Mouse (Mus musculus): Measurements from ENCODE around the gene Rtp1.

Rtp1 gene
- long read RNA-seq, experiment 1: 0 reads
- long read RNA-seq, experiment 2: 0 reads

DNA sequence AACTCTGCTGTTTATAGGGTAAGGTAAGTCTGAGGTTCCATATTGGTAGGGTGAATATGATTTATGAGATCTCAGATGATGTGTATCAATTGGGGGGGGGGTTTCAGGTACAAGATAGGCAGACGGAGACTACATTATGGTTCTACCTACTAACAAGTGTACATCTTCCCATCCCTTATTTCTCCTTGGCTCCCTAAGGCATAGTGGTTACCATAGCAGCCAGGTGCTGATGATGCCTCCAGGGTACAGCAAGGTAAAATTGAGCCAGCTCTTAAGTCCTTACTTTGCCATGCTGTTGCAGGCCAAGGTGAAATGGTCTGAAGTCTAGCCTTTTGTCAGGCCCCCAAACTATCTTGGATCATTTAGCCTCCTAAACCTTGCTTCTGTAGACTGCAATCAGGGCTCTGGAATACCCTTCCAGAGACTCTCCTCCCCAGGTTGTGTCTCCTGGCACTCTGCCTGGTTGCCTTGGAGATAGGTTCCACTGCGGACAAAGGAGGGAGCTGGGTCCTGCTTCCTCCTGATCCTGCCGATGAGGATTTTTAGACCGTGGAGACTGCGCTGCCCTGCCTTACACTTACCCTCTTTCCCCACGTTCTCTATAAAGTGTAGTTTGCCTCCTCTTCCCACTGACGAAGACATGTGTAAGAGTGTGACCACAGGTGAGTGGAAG lies at the start of gene Rtp1:
Gene Rtp1, plus strand, starts transcription at position 487 of the 673 bp plus-strand sequence.
- intact Hi-C loops (cut with DNase I): no loop called here

DNA sequence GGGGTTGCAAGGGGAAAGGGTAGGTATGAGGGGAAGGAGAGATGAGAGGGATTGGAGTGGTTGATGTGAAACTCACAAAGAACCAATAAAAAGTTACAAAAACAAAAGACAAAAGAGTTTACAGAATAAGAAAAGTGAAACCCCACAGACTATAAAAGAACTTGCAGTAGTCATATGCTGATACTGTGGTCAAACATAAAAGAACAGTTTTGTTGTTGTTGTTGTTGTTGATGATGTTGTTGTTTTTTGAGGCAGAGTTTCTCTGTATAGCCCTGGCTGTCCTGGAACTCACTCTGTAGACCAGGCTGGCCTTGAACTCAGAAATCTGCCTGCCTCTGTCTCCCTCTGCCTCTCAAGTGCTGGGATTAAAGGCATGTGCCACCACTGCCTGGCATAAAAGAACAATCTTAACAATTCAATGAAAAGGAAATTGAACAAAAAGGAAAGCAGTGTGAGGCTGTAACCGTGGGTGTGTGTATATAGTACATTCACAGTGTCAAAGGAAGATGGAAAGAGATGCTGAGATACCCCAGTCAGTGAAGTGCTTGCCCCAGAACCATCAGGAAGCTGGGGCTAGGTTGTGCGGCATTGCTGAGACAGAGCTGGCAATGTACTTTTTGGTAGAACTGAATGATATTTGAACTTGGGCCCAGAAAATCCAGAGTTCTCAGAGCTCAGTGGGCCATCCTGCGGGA lies 49.2 kb upstream of the Rtp1 start:
- intact Hi-C loops (cut with DNase I): loop anchor here (5.0 kb wide), 1 partner anchor 168 kb away; no protein-coding TSS in a partner anchor

DNA sequence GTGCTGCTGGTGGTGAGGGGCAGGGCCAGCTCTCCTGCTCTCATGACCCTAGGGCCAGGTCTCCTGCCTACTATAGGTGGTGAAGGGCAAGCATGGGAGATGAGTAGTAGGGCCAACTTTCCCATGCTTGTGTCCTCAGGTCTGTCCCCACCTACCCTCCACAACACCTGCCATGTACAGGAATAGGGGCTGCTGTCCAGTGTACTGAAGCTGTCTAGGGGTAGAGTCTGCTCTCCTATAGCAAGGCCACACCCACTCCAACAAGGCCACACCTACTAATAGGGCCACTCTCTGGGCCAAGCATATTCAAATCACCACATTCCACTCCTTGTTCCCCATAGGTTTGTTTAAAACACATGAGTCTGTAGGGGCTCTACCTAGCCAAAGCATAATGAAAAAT lies 44.6 kb upstream of the Rtp1 start:
- intact Hi-C loops (cut with DNase I): no loop called here

DNA sequence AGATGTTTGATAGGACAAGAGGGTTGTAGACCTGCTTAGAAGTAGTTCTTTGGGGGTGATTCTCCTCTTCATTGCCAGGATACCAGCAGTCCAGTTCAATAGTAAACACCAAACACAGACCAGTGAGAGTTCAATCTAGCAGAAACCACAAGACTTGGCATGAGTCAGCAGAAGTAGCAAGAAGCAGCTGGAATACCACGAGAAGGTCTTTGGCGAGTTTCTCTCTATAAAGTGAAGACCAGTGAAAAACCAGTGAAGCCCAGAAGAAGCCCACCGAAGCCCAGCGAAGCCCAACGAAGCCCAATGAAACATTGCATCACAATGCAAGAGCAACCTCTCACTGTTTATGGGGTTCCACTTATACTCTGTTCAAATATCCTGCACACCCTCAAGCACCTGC lies 31.0 kb upstream of the Rtp1 start:
- intact Hi-C loops (cut with DNase I): no loop called here

DNA sequence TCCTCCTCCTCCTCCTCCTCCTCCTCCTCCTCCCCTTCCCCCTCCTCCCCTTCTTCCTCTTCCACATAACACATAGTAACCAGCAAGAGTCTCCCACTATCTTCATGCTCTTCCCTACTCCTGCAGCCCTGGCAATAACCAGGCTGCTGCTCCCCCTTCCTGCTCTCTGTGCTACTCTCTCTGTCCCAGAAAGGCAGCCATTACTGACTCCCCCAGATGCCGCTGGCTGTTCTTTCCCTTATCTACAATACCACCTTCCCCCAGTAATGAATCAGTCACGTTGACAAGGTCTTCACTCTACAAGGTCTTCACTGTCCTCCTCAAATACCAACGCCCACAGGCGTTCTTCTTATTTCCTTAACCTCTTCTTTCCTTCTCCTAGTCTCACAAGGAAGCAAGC lies 27.5 kb upstream of the Rtp1 start:
- intact Hi-C loops (cut with DNase I): loop anchor here (5.0 kb wide), 2 partner anchors 174 to 314 kb away; no protein-coding TSS in a partner anchor

DNA sequence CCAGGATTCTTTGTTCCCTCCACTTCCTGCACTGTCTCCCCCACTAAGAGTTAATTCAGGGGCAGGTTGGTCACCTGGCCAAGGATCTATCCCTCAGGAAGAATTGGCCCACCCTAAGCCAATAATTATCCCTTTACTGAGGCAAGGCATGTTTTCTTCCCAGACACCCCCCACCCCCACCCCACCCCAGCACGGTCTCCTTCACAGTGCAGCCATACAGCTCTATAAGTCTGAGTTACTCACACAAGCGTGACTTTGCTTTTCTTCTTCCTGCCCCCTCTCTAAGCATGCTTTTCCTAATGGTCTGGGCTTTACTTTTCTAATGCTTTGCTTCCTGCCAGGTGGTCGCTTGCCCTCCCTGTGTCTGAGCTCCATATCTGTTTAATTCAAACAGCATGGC lies 27.0 kb upstream of the Rtp1 start:
- intact Hi-C loops (cut with DNase I): loop anchor here (5.0 kb wide), 2 partner anchors 175 to 315 kb away; no protein-coding TSS in a partner anchor

DNA sequence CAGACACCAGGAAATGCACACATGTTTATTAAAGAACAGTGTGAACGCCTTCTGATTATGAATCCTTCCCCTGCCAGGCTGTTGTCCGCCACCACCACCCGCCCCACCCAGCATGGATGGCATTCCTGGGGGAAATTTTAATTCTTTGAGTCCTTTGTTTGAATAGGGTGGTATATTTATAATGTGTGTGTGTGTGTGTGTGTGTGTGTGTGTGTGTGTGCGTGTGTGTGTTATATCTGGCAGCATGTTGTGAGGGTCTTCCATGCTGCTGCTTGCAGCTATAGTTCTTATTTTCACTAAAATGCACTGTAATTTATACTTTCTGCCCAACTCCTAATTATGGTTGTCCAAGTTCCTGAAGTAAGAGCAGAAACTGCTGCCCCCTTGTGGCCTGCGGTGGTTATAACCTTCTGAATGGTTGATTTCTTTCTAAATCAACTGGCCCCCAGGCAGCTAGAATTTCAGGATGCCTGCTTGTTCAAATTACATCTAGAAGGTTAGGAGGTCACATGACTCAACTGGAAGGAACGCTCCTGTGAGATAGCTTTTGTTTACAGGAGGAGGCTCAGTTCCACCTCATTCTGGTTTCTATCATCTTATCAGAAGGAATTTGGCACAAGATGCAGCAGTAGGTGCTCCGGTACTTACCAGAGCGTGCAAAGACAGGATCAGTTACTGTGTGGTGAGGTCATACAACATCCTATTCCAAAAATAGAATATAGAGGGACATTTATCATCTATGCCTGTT lies 25.8 kb upstream of the Rtp1 start:
- intact Hi-C loops (cut with DNase I): loop anchor here (1.0 to 5.0 kb wide), 3 partner anchors 176 to 316 kb away; no protein-coding TSS in a partner anchor

DNA sequence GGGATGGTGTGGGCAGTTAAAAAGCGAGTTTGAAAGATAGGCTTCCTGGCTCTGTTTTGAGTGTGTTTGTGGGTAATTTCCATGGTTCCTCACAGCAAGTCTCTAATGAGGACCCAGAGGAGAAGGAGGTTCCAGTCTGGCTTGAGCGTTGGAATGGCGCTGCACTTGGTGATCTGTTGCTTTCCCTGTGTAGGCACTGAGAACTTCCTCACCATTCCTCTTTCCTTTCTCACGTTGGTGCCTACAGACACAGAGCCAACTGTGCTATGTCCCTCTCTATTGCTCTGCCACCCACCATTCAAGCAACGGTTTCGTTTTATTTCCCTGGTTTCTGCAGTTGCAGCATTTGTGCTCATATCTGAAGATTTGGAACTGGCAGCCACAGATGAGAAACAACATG lies 16.0 kb upstream of the Rtp1 start:
- intact Hi-C loops (cut with DNase I): no loop called here

DNA sequence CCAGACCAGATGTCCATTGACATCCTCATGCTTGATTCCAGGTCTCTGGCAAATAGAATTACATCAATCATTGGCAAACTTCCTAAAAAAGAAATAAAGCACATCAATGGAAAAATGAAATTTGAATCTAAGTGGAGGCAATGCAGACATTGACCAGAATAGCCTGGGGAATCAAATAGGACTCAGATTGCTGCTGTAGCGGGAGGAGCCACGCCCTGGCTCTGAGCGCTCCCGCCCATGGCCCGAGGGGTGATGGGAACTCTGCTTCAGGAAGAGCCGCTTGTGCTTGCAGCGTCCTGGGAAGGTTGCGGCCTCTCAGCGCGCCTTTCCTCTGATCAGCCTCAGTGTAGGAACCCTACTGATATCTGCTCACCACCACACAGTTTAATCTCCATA lies 12.7 kb upstream of the Rtp1 start:
- intact Hi-C loops (cut with DNase I): no loop called here

DNA sequence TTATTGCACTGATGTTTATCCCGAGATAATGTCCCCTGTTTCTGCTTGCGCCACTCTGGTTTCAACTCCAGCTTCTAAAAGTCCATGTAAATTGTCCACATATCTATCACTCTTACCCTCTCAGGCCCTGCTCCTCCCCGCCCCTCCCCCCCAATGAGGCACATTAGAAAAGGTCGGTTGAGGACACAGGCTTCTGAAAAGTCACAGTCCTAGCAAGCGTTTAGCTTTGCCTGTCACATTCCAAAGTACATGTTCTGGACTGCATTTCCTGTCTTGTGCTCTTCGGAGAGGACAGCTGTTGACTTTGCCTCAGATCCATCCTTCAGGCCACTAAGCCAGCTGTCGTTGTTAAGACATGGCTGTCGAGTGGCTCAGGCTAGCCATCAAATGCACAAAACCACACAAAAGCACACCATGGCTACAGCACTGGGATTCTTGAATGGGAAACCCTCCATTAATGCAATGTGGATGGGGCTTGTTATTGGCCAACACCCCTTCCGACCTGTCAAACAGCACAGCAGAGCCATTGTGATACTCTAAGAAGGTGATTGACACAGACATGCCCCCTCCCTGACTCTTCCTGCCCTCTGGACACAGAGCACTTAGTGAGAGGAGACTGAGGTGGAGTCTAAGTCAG lies 12.2 kb upstream of the Rtp1 start:
- intact Hi-C loops (cut with DNase I): no loop called here

DNA sequence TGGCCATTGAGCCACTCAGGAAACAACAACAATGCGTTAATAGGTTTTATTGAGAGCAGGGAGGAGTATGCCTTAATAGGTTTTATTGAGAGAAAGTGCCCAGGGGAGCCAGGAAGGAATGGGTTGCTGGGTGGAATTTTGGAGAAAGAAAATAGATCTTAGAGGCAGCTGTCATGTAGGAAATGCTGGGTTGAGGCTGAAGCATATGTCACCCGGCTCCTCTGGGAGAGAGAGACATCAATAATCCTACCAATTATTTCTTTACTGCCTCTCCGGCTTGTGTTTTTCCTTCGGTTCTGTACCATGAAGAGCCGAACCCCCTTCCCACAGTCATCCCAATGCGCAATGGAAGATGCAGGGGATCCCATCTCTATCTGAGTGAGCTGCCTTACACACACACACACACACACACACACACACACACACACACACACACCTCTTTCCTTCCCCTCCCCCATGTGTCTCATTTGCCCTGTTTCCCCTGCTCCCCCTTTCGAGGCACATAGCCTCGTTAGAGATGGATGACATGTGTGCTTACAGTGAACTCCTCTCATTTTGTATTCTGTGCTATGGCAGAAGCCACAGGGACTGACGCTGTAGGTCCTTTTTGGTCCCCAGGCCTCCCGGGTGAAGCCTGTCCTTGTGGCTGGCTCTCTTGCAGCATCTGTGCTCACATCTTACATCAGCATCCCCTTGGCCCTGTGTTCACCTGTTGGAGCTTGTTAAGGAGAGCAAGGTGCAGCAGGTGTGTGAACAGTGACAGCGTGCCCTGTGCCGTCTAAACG lies 11.3 kb upstream of the Rtp1 start:
- intact Hi-C loops (cut with DNase I): no loop called here

DNA sequence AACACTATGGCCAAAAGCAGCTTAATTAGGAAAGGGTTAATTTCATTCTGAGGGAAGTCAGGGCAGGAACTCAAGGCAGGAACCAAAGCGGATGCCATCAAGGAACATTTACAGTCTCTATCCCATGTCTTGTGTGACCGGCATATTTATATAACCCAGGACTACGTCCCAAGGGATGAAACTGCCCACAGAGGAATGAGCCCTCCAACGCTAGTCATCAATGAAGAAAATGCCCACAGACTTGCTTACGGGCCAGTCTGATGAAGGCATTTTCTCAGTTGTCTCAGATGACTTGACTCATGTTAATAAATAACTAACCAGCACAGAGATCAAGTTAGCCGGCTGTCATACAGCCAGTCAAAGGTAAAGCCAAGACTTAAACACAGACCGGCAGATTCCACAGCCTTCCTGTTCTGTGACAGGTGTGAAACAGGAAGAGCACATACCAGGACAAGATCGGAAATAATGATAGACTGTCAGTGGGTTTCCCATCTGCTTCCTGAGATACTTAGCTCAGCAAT lies 9.3 kb upstream of the Rtp1 start:
- intact Hi-C loops (cut with DNase I): no loop called here

DNA sequence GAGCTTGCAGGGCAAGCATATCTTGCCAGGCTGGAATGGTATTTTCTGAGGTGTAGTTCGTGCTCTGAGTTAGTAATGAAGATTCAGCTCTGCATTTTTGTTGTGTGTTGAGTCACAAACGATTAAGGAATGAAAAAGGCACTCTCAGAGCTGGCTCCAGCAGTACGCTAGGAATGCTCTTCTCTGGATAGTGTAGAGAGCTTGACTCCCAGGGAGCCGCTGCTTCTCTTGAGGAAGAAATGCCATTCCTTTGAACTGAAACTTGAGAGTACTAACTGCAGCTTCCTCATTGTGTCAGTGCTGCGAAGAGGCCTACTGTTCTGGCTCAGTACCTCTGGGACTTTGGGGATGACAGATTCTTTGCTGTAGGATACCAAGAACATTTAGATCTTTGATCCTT lies 5.1 kb upstream of the Rtp1 start:
- intact Hi-C loops (cut with DNase I): no loop called here

DNA sequence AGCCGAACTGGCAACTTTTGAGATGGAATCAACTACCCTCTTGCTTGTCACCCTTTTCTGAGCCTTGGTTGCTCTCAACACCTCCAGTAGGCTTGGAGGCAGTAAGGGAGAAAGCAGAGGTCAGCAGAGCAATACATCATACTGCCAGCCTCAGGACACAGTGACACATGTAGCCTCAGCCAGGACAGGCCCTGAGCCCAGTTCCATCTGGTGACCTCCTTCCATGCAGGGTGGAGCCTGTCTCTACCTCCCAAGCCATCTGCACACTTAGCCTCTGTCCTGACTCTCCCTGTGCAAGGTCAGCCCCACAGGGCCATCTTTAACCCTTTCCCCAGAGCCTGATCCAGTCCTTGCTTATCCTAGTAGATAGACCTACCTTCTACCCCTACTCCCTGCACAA lies 1.2 kb upstream of the Rtp1 start:
- intact Hi-C loops (cut with DNase I): no loop called here

DNA sequence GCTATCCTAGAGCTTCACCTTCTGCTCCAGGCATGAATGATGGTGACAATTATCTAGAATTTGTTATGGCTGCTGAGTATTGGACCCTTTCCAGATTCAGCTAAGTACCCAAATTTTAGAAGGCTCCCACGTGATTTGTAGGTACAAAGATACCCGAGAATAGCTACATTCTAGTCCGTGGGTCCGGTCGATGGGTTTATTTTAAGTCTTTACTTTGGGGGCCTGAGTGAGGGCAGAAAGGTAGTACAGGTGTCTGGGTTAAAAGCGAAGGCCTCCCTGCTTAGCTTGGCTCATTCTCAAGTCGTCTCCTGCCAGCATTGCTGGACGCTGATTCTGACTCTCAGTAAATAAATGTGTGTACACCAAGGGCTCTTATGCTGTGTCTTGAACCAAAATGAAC lies 1.1 kb downstream of the Rtp1 start:
- intact Hi-C loops (cut with DNase I): no loop called here

DNA sequence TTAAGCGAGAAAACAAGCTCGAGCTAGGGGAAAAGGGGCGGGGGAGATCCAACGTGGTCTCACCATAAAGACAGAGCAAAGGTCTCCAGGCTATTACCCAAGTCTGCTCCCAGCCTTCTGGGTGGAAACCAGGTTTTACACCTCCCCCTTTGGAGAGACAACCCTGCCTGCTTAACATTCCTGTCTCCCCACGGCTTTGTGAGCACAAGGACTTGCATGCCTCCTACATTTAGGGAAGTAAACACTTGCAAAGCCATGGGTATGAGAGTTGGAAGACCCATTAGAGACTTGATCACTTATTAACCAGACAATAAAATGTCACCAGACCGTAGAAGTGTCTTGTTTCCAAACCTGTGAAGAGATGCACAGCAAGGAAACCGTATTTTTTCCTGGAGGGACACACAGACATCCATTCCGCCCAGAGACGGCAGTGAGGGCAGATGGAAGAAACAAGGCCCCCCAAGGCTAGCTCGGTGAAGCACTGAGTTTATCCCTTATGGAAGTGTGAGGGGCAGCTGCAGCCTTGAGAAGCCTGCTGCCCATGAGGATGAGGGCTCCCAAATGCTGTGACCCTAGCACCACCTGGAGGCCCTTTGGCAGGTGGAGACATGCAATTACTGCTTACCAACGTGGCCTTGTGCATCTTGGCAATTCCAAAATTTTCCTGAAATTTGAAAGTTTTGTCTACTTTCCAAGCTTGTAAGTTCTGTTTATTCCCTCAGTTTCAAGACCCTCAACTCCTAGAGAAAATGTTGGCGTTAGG lies 8.7 kb downstream of the Rtp1 start:
- intact Hi-C loops (cut with DNase I): no loop called here

DNA sequence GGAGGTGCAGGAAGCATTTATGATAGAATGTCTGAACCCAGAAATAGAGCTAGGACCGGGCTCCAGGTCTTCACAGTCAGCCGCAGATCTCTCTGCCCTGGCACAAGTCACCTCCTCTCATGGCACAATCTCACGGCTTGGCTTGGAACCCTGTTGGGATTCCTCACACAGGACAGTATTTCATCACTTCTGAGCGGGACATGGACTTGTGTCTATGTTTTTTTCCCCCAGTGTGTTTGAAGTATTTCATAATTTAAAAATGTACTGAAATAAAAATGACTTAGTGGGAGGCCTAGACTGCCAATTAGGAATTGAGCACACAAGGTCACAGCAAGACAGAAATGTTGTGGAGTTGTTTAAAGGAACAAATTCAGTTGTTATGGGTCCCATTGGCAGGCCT lies 15.3 kb downstream of the Rtp1 start:
- intact Hi-C loops (cut with DNase I): no loop called here

DNA sequence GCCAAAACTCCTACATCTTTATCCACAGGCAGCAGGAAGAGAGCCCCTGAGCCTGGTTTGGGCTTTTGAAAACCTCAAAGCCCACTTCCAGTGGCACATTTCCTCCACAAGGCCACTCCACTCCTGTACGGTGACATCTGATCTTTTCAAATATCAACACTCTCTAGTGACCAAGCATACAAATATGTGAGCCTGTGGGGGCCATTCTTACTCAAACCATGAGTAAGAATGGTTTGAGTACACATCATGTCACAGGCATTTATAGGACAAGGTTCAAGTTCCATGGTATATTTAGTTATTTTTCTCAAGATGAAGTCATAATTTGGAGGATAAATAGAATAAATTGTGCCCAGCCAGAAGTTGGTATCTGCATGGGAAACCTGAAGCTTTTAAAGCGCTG lies 21.0 kb downstream of the Rtp1 start:
- intact Hi-C loops (cut with DNase I): no loop called here

DNA sequence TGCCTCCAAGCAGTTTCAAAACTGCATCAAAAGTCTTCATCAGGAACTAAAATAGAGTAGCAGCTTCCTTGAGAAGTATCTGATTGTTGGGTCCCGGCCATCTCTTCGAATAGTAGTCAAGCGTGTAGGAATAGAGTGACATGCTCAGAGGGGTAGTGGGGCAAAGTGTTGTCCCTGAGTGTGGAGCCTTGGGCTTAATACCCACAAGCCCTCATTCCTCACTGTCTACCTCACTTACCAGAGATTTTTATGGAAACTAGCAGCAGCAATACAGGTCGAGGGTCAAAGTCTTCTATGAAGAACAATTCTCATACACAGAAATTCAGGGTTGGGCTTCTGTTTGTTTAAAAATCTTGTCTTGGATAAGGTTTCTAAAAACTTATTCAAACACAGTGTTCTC lies 21.9 kb downstream of the Rtp1 start:
- intact Hi-C loops (cut with DNase I): no loop called here

DNA sequence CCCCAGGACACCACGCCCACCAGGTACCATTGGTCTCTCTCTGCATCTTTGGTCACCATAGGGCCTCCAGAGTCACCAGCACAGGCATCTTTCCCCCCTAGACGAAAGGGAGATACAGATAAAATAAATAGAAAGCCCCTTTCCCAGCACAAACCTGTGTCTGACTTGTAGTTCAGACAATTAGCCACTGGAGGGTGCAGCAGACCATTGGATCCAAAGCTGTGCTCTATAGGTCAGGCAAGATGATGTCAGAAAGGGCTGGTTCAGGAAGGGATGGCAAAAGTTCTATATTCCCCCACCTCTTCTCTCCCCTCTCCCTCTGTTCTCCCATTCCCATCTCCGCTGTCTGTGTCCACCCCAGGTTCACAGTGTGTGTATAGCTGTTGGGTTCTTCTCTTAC lies 23.5 kb downstream of the Rtp1 start:
- intact Hi-C loops (cut with DNase I): loop anchor here (2.0 kb wide), 2 partner anchors 446 to 500 kb away; no protein-coding TSS in a partner anchor

Data from adrenal gland (tissue).